Mouse (Mus musculus) WW6 (cell line): ENCODE data around the gene Rad51ap1.
A peak's percentile ranks its signal among the peaks of the same experiment; 100 is the strongest.

Experiments used
- DNase-seq: peaks from one replicate; pipeline ENCODE4 v3.0.0-alpha.2; 2013; ENCODE audit warnings: low read depth, low spot score

Rad51ap1 gene

GRCm38 (mm10) chr6:126939487-126940171, at the start of gene Rad51ap1, which contains the start of gene D6Wsu163e:
Rad51ap1 (minus strand) TSS chr6:126939587.
D6Wsu163e (plus strand) TSS chr6:126939962.
- DNase-seq = peak; percentile 96

DNA sequence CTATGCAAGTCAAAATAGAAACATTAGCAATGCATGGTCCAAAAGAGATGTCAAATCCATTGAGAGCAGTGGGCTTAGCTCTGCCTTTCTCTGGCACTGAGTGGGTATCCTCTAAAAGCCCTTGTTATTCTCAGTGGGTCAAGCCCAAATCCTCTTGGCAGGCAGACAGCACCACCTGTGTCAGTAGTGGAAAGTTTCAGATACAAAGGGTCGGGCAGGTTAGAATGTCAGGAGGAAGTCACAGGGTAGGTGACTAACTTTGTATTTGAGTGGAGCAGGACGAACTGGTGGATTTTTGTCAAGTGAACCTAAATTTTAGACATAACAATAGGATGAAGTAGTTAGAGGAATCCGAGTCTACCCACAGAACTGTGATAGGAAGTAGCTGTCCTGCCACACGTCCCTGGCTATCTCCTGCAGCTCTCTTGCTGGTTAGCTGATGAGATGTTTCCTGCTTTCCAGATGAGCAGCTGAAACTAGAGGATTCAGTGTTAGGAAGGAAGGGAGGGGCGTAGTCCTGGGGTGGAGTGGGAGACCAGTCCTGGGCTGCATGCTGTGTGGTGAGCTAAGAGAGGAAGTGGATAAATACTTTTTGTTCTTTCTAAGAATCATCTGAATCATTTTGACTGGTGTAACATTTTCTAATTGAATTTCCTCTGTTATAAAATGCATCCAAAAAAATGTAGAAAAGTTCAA, 42.3 kb upstream of the Rad51ap1 start:
- DNase-seq = no peak

DNA sequence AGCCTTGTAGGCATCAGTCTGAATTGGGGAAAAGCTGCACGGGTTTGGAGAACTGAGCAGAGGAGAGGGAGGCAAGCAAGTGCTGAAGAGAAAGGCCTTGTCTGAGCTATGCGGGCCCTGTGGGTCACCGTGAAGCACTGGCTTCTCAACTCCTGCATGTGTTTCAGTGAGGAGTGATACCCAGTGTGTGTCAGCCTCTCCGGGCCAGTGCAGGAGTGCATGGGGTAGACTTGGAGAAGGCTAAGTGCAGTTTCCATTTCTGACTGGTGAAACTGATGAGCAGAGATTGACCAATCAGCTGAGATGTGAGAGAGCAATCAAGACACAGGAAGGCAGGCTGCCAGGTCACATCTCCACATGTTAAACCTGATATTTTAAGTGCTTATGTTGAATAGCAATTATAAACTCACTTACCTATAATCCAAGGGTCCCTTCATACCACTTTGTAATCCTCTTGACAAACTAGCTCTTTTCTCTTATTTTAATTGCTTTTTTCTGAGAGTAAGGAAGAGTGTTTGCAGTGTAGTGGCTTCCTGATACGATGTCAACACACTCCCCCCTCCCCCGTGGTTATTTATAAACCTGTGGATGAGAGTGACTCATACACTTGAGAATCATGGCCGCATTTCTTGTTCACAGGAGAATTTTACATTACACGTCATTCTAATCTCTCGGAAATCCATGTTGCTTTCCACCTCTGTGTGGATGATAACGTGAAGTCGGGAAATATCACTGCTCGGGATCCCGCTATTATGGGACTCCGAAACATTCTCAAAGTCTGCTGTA, 27.0 kb upstream of the Rad51ap1 start:
- DNase-seq = no peak

- no peak for DNase-seq
These were observed 24.0 kb upstream of the Rad51ap1 start for GRCm38 (mm10) chr6:126963426-126963825.

GRCm38 (mm10) chr6:126962709-126963108, 23.3 kb upstream of the Rad51ap1 start:
- DNase-seq = no peak

GRCm38 (mm10) chr6:126961371-126962018, 22.1 kb upstream of the Rad51ap1 start:
- DNase-seq = no peak

- peak; percentile 67 for DNase-seq
These were observed 16.3 kb upstream of the Rad51ap1 start for GRCm38 (mm10) chr6:126955734-126956133.

GRCm38 (mm10) chr6:126948336-126948735, 8.9 kb upstream of the Rad51ap1 start:
- no peak for DNase-seq

- no peak for DNase-seq
These were observed 1.1 kb upstream of the Rad51ap1 start for GRCm38 (mm10) chr6:126940451-126940850.

GRCm38 (mm10) chr6:126938853-126939486, 417 bp downstream of the Rad51ap1 start:
- DNase-seq = no peak

- DNase-seq = no peak
These were observed 1.3 kb downstream of the Rad51ap1 start for GRCm38 (mm10) chr6:126938047-126938446.

GRCm38 (mm10) chr6:126932896-126933295, 6.5 kb downstream of the Rad51ap1 start:
- DNase-seq = no peak

GRCm38 (mm10) chr6:126921111-126921881, 18.1 kb downstream of the Rad51ap1 start, which contains the start of gene Dyrk4:
Dyrk4 (minus strand) TSS chr6:126921839.
- peak; percentile 59 for DNase-seq

DNA sequence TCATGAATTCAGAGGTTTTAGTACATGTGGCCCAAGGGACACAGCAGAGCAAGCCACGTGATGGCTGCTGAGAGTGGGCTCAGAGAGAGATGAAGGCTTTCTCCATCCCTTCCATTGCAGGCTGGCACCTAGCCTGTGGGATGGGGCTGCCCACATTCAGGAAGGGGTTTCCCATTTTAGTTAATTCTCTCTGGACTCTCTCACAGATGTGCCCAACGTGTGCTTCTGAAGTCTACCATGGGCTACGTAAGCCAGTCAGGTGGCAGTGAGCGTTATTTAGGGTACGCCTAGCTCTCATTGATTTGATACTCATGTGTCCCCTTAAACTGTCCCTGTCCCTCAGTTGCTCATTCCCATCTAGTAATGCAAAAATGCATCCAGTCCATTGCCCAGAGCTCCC, 24.5 kb downstream of the Rad51ap1 start:
- DNase-seq = no peak

DNA sequence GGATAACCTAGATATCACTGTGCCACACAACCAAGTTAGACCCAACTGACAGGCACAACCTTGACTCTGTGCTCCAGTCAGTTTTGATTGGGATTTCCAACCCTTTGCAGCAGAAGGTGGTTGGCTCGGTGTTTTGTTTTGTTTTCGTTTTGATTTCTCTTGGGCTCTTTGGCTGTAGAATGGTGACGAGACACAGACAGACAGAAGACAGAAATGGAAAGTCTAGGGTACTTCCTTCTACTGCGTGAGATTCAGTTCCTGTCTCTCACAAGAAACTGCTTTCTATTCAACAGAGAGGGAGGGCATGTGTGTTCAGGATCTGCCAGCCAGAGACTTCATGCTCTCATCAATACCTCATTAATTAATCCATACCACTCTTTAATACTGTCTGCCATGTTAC, 28.7 kb downstream of the Rad51ap1 start:
- no peak for DNase-seq

DNA sequence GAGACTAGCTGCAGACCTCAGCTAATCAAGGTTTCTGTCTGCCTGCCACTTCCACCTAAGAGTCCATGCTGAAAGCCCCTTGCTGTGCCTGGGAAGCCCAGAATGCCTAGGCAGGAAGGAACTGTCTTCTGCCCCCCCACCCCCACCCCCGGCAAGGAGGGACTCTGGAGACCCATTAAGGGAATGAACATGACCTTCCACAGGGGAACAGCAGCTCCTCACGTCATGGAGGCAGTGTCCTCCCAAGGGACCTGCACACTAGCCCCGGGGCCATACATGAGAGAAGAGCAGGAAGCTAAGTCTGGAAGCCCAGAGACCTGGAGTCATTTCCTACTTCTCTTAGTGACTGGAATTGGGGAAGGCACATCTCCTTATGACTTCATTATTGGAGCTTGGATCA, 31.5 kb downstream of the Rad51ap1 start:
- no peak for DNase-seq

- no peak for DNase-seq
These were observed 32.0 kb downstream of the Rad51ap1 start for GRCm38 (mm10) chr6:126907378-126907777.

DNA sequence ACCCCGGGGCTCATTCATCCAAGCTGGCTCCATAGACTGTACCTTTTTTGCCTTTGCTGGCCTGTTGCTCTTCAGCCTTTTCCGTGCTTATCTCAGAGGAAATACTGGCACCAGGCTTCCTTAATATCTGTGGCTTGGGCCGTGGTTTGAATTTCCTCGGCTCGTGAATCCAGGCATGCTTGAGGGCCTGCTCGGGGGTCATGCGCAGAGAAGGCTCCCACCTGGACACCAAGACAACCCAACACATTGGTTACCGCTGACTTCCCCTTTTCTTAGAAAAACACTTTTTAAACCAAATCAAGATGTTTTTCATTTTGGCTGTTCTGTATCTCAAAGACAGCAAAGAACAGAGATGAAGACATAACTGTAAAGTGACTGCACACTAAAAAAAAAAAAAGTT, 62.3 kb downstream of the Rad51ap1 start:
- DNase-seq = no peak
